Mouse (Mus musculus): ENCODE data around the gene Eif4g3. TPM values are rescaled to one million over a fixed set of nuclear protein-coding genes. Genes with fewer than 3 reads are reported as not detected.
A peak's percentile ranks its signal among the peaks of the same experiment; 100 is the strongest.

The Eif4g3 gene
- polyA plus RNA-seq, 1 experiment from 2014 or later: 48.6 TPM

- Histone ChIP-seq H3K27me3 (no peaks in the 10 kb centered on the region), H3K4me2 (replicated peaks) (no peak overlapping the region), H3K27ac (replicated peaks) (no peak overlapping the region), H3K4me3 (no peak overlapping the region), H3K9ac (replicated peaks) (no peak overlapping the region), H3K36me3 (peaks cover 84% of the 10 kb centered on the region), H3K4me1 (no peaks in the 10 kb centered on the region), H3K9me3 (no peaks in the 10 kb centered on the region)
- WGBS: 85% methylated on average over 7 of the region's 7 CpGs
- ATAC-seq (replicated peaks): no peak
Observed at GRCm38 (mm10) chr4:138187995-138188394, 195.2 kb downstream of the Eif4g3 start.

- Histone ChIP-seq H3K27ac (replicated peaks) (no peak overlapping the region; the same call in 1 of the 2 replicates), H3K9ac (replicated peaks) (no peak overlapping the region), H3K36me3 (peaks cover 88% of the 10 kb centered on the region), H3K27me3 (no peaks in the 10 kb centered on the region), H3K4me2 (replicated peaks) (no peak overlapping the region), H3K9me3 (no peaks in the 10 kb centered on the region), H3K4me1 (no peaks in the 10 kb centered on the region), H3K4me3 (no peak overlapping the region)
- WGBS: 81% methylated on average over 5 of the region's 5 CpGs
- ATAC-seq (replicated peaks): no peak
Observed at GRCm38 (mm10) chr4:138192561-138192960, 199.7 kb downstream of the Eif4g3 start.

- Histone ChIP-seq H3K27me3 (no peaks in the 10 kb centered on the region), H3K4me3 (no peak overlapping the region), H3K4me1 (no peaks in the 10 kb centered on the region), H3K4me2 (replicated peaks) (no peak overlapping the region), H3K9ac (replicated peaks) (no peak overlapping the region), H3K9me3 (no peaks in the 10 kb centered on the region), H3K27ac (replicated peaks) (no peak overlapping the region), H3K36me3 (peaks cover 82% of the 10 kb centered on the region)
- ATAC-seq (replicated peaks): no peak
- 93% methylated on average over 3 of the region's 3 CpGs for WGBS
Observed at GRCm38 (mm10) chr4:138200769-138201168, 207.9 kb downstream of the Eif4g3 start.

- ATAC-seq (replicated peaks): no peak
- 86% methylated on average over 9 of the region's 9 CpGs for WGBS
- H3K36me3 ChIP-seq: peaks cover 80% of the 10 kb centered on the region
Observed at GRCm38 (mm10) chr4:138201696-138202095, 208.9 kb downstream of the Eif4g3 start.

GRCm38 (mm10) chr4:138210116-138210515, 217.3 kb downstream of the Eif4g3 start:
- Histone ChIP-seq H3K27me3 (no peaks in the 10 kb centered on the region), H3K4me3 (no peak overlapping the region), H3K4me2 (replicated peaks) (no peak overlapping the region), H3K9me3 (no peaks in the 10 kb centered on the region), H3K4me1 (no peaks in the 10 kb centered on the region), H3K27ac (replicated peaks) (no peak overlapping the region), H3K9ac (replicated peaks) (no peak overlapping the region), H3K36me3 (peaks cover 45% of the 10 kb centered on the region)
- no peak for ATAC-seq (replicated peaks)
- 92% methylated on average over 5 of the region's 5 CpGs for WGBS

More at GRCm38 (mm10) chr4:138201696-138202095, 208.9 kb downstream of the Eif4g3 start:
- Histone ChIP-seq H3K9ac (replicated peaks) (no peak overlapping the region), H3K27me3 (no peaks in the 10 kb centered on the region), H3K27ac (replicated peaks) (no peak overlapping the region), H3K9me3 (no peaks in the 10 kb centered on the region), H3K4me3 (no peak overlapping the region), H3K4me1 (no peaks in the 10 kb centered on the region), H3K4me2 (replicated peaks) (no peak overlapping the region)

GRCm38 (mm10) chr4:138213861-138214260, 221.0 kb downstream of the Eif4g3 start:
- no peak overlapping the region for H3K27ac ChIP-seq (replicated peaks)
- no peaks in the 10 kb centered on the region for H3K9me3 ChIP-seq
- H3K4me2 ChIP-seq (replicated peaks): no peak overlapping the region
- H3K9ac ChIP-seq (replicated peaks): no peak overlapping the region
- peaks cover 21% of the 10 kb centered on the region for H3K4me1 ChIP-seq
- WGBS: 87% methylated on average over 3 of the region's 3 CpGs
- no peak overlapping the region for H3K4me3 ChIP-seq
- ATAC-seq (replicated peaks): no peak
- no peaks in the 10 kb centered on the region for H3K27me3 ChIP-seq
- peaks cover 13% of the 10 kb centered on the region for H3K36me3 ChIP-seq

- ATAC-seq (replicated peaks): no peak
- WGBS: 45% methylated on average over 13 of the region's 13 CpGs
- H3K4me1 ChIP-seq: peaks cover 35% of the 10 kb centered on the region
Observed at GRCm38 (mm10) chr4:138215671-138216199, 222.9 kb downstream of the Eif4g3 start.

GRCm38 (mm10) chr4:138216200-138216890, 223.5 kb downstream of the Eif4g3 start, which contains the start of gene Hp1bp3:
TSS of gene Hp1bp3 (plus strand) at chr4:138216296.
- H3K4me3 ChIP-seq: peak within 1 kb of the TSS; percentile 73

More at GRCm38 (mm10) chr4:138215671-138216199, 222.9 kb downstream of the Eif4g3 start:
- H3K36me3 ChIP-seq: no peaks in the 10 kb centered on the region
- H3K27me3 ChIP-seq: no peaks in the 10 kb centered on the region
- H3K27ac ChIP-seq (replicated peaks): peak overlapping the region; percentile 98
- H3K4me2 ChIP-seq (replicated peaks): peak overlapping the region; percentile 59
- no peaks in the 10 kb centered on the region for H3K9me3 ChIP-seq
- H3K4me3 ChIP-seq: peak overlapping the region; percentile 73
- H3K9ac ChIP-seq (replicated peaks): peak overlapping the region; percentile 87

GRCm38 (mm10) chr4:138216891-138217392, 224.1 kb downstream of the Eif4g3 start:
- Histone ChIP-seq H3K4me2 (replicated peaks) (peak overlapping the region; percentile 70), H3K4me1 (peaks cover 35% of the 10 kb centered on the region), H3K36me3 (peaks cover under 1% of the 10 kb centered on the region), H3K27ac (replicated peaks) (peak overlapping the region; percentile 98), H3K4me3 (peak overlapping the region; percentile 73), H3K9ac (replicated peaks) (peak overlapping the region; percentile 87), H3K27me3 (no peaks in the 10 kb centered on the region), H3K9me3 (no peaks in the 10 kb centered on the region)
- WGBS: under 1% methylated on average over 68 of the region's 68 CpGs
- ATAC-seq (replicated peaks): peak; percentile 97

More at GRCm38 (mm10) chr4:138216200-138216890, 223.5 kb downstream of the Eif4g3 start, which contains the start of gene Hp1bp3:
- Histone ChIP-seq H3K9ac (replicated peaks) (peak within 1 kb of the TSS; percentile 87), H3K4me1 (peaks cover 35% of the 10 kb centered on the region), H3K9me3 (no peaks in the 10 kb centered on the region), H3K27ac (replicated peaks) (peak within 1 kb of the TSS; percentile 98), H3K36me3 (no peaks in the 10 kb centered on the region), H3K4me2 (replicated peaks) (peak within 1 kb of the TSS; percentile 70), H3K27me3 (no peaks in the 10 kb centered on the region)
- WGBS: under 1% methylated on average over 70 of the region's 84 CpGs
- ATAC-seq (replicated peaks): peak; percentile 65

GRCm38 (mm10) chr4:138217441-138217840, 224.6 kb downstream of the Eif4g3 start:
- under 1% methylated on average over 36 of the region's 36 CpGs for WGBS
- ATAC-seq (replicated peaks): peak; percentile 39; the same call in 1 of the 2 replicates
- H3K4me3 ChIP-seq: peak overlapping the region; percentile 73
- peaks cover 35% of the 10 kb centered on the region for H3K4me1 ChIP-seq
- H3K9me3 ChIP-seq: no peaks in the 10 kb centered on the region
- H3K27ac ChIP-seq (replicated peaks): peak overlapping the region; percentile 98
- H3K9ac ChIP-seq (replicated peaks): peak overlapping the region; percentile 84
- H3K36me3 ChIP-seq: peaks cover 6% of the 10 kb centered on the region
- H3K27me3 ChIP-seq: no peaks in the 10 kb centered on the region
- H3K4me2 ChIP-seq (replicated peaks): peak overlapping the region; percentile 70

GRCm38 (mm10) chr4:138217951-138218685, 225.3 kb downstream of the Eif4g3 start:
- H3K9ac ChIP-seq (replicated peaks): peak overlapping the region; percentile 84
- no peaks in the 10 kb centered on the region for H3K27me3 ChIP-seq
- peaks cover 35% of the 10 kb centered on the region for H3K4me1 ChIP-seq
- peak overlapping the region; percentile 73 for H3K4me3 ChIP-seq
- no peak for ATAC-seq (replicated peaks)
- no peaks in the 10 kb centered on the region for H3K9me3 ChIP-seq
- whole genome bisulfite sequencing: 80% methylated on average over 11 of the region's 11 CpGs
- peaks cover 12% of the 10 kb centered on the region for H3K36me3 ChIP-seq
- H3K27ac ChIP-seq (replicated peaks): peak overlapping the region; percentile 98; the same call in 1 of the 2 replicates
- peak overlapping the region; percentile 70 for H3K4me2 ChIP-seq (replicated peaks)

- 86% methylated on average over 5 of the region's 5 CpGs for WGBS
- H3K4me3 ChIP-seq: no peak overlapping the region
- peaks cover 25% of the 10 kb centered on the region for H3K36me3 ChIP-seq
- no peak overlapping the region for H3K4me2 ChIP-seq (replicated peaks)
- H3K4me1 ChIP-seq: peaks cover 35% of the 10 kb centered on the region
- no peaks in the 10 kb centered on the region for H3K27me3 ChIP-seq
- H3K27ac ChIP-seq (replicated peaks): no peak overlapping the region
- no peaks in the 10 kb centered on the region for H3K9me3 ChIP-seq
- ATAC-seq (replicated peaks): no peak
- no peak overlapping the region for H3K9ac ChIP-seq (replicated peaks)
Observed at GRCm38 (mm10) chr4:138219331-138219730, 226.5 kb downstream of the Eif4g3 start.

Data from forebrain, embryonic 15.5 days (tissue).